Mouse (Mus musculus) lung, embryonic 15.5 days (tissue): Measurements from ENCODE around the gene Trim15. TPM values are rescaled to one million over a fixed set of nuclear protein-coding genes. Genes with fewer than 3 reads are reported as not detected.

Experiments used
- polyA plus RNA-seq: library from polyadenylated mRNA; unstranded; fragments of >200 nt; fragmentation: Nextera tagmentation; extraction: Ambion mirVana; gene quantifications from 2 replicates; pipeline ENCODE4 v1.2.1, GENCODE M21; 2015

Gene Trim15
- polyA plus RNA-seq, 1 experiment from 2014 or later, result 0.14 TPM

Other genes starting within 250 kb of the Trim15 start
- not detected in 2 replicates for gene H2-M9, start 224.5 kb downstream of the Trim15 start, polyA plus RNA-seq
- not detected in 2 replicates for gene H2-M1, start 195.0 kb downstream of the Trim15 start, polyA plus RNA-seq
- gene H2-M10.5, start 94.3 kb downstream of the Trim15 start, polyA plus RNA-seq, result not detected in 2 replicates
- not detected in 2 replicates for gene H2-M10.6, start 55.0 kb downstream of the Trim15 start, polyA plus RNA-seq
- 39.2 and 43.6 TPM in 2 replicates for gene Trim26, start 30.1 kb downstream of the Trim15 start, polyA plus RNA-seq
- 4.0 and 5.7 TPM in 2 replicates for gene Trim10, start 2.4 kb upstream of the Trim15 start, polyA plus RNA-seq
- not detected in 2 replicates for gene Trim40, start 22.9 kb upstream of the Trim15 start, polyA plus RNA-seq
- gene Trim31, start 30.9 kb upstream of the Trim15 start, polyA plus RNA-seq, result 0.09 and 0.16 TPM in 2 replicates
- 0.43 and 1.1 TPM in 2 replicates for gene Rnf39, start 75.7 kb upstream of the Trim15 start, polyA plus RNA-seq
- gene Ppp1r11, start 84.5 kb upstream of the Trim15 start, polyA plus RNA-seq, result 104 and 113 TPM in 2 replicates
- gene Znrd1, start 91.3 kb upstream of the Trim15 start, polyA plus RNA-seq, result 98.4 and 102 TPM in 2 replicates
- gene Znrd1as, start 91.4 kb upstream of the Trim15 start, polyA plus RNA-seq, result 5.2 and 6.7 TPM in 2 replicates
- gene 2410137M14Rik, start 114.0 kb upstream of the Trim15 start, polyA plus RNA-seq, result not detected in 2 replicates
- 0.40 and 0.48 TPM in 2 replicates for gene H2-M5, start 122.3 kb upstream of the Trim15 start, polyA plus RNA-seq
- 77.9 and 79.8 TPM in 2 replicates for gene Zfp57, start 134.0 kb upstream of the Trim15 start, polyA plus RNA-seq
- 0.14 TPM in 1 of 2 replicates, not detected in the other for gene Mog, start 156.2 kb upstream of the Trim15 start, polyA plus RNA-seq
- 9.4 and 9.7 TPM in 2 replicates for gene Gabbr1, start 178.8 kb upstream of the Trim15 start, polyA plus RNA-seq
- gene Olfr90, start 221.3 kb upstream of the Trim15 start, polyA plus RNA-seq, result not detected in 2 replicates
- gene Olfr91, start 231.1 kb upstream of the Trim15 start, polyA plus RNA-seq, result not detected in 2 replicates